13 mouse cellular contexts compared by ENCODE assay signal in genomic region chr5:131231060-131231459, GRCm38 (mm10).
A peak's percentile ranks its signal among the peaks of the same experiment; 100 is the strongest.
DNase-seq lines count a peak whose midpoint lies in the region; ATAC-seq lines count a peak whose summit lies in the region.
"Had no signal": no experiment of that assay in that cellular context is flagged by ENCODE, and none has a peak within 500 bp of the region (broad histone marks: within the 10 kb centered on the region; RNA-seq: fewer than 3 reads in every experiment).

No protein-coding gene starts in this region.

- H3K27ac ChIP-seq in heart, embryonic 12.5 days (ENCODE audit: poor library complexity, severe bottlenecking), result peak overlapping the region; percentile 67
- H3K27ac ChIP-seq in forebrain, embryonic 12.5 days, result no peak overlapping the region
- H3K27ac ChIP-seq: embryonic facial prominence, embryonic 12.5 days; liver, embryonic 15.5 days; stomach, embryonic 15.5 days had no signal

- no peak overlapping the region for H3K4me3 ChIP-seq in heart, embryonic 12.5 days
- H3K4me3 ChIP-seq in forebrain, embryonic 12.5 days (replicated peaks), result no peak overlapping the region
- H3K4me3 ChIP-seq: embryonic facial prominence, embryonic 12.5 days; liver, embryonic 15.5 days; stomach, embryonic 15.5 days had no signal

- 0 out of 2 replicates have a peak, but pooled peaks have one; percentile 45 for ATAC-seq in heart, embryonic 12.5 days (ENCODE audit: insufficient number of reproducible peaks, low FRiP score)
- no peak for ATAC-seq in forebrain, embryonic 12.5 days (ENCODE audit: low FRiP score)

- no peaks in the 10 kb centered on the region for H3K36me3 ChIP-seq in heart, embryonic 12.5 days
- H3K36me3 ChIP-seq in forebrain, embryonic 12.5 days (replicated peaks), result no peaks in the 10 kb centered on the region
- H3K36me3 ChIP-seq: embryonic facial prominence, embryonic 12.5 days; liver, embryonic 15.5 days; stomach, embryonic 15.5 days had no signal

- H3K4me1 ChIP-seq in heart, embryonic 12.5 days (replicated peaks), result peaks cover 18% of the 10 kb centered on the region
- H3K4me1 ChIP-seq in forebrain, embryonic 12.5 days, result no peaks in the 10 kb centered on the region
- H3K4me1 ChIP-seq: liver, embryonic 15.5 days; stomach, embryonic 15.5 days had no signal

- H3K9ac ChIP-seq in heart, embryonic 12.5 days, result no peak overlapping the region
- H3K9ac ChIP-seq in forebrain, embryonic 12.5 days, result no peak overlapping the region
- H3K9ac ChIP-seq: embryonic facial prominence, embryonic 12.5 days; liver, embryonic 15.5 days; stomach, embryonic 15.5 days had no signal

- WGBS in heart, embryonic 12.5 days, result 42% methylated on average over 11 of the region's 11 CpGs
- WGBS in forebrain, embryonic 12.5 days, result 80% methylated on average over 11 of the region's 11 CpGs

- no peaks in the 10 kb centered on the region for H3K9me3 ChIP-seq in heart, embryonic 12.5 days (replicated peaks)
- no peaks in the 10 kb centered on the region for H3K9me3 ChIP-seq in forebrain, embryonic 12.5 days
- H3K9me3 ChIP-seq: embryonic facial prominence, embryonic 12.5 days; liver, embryonic 15.5 days; stomach, embryonic 15.5 days had no signal

- peak; percentile 36 for DNase-seq in Muller cell, postnatal 12 days (ENCODE audit: inconsistent ontology term)
- DNase-seq in adrenal gland, postnatal 14 days, result peak; percentile 57
- peak; percentile 68 to 74 for DNase-seq in cerebellum, postnatal 14 days
- no peak for DNase-seq in kidney, postnatal 10 days
- no peak for DNase-seq in urinary bladder, postnatal 36 days (ENCODE audit: low spot score in 2 of 2)
- no peak for DNase-seq in urinary bladder, postnatal 14 days (ENCODE audit: low spot score)
- DNase-seq: kidney, adult 18-20 months; right cerebral cortex, postnatal 25 days had no signal

- peak overlapping the region; percentile 4; the same call in 1 of the 2 replicates for H3K4me2 ChIP-seq in heart, embryonic 12.5 days
- H3K4me2 ChIP-seq in forebrain, embryonic 12.5 days, result no peak overlapping the region
- H3K4me2 ChIP-seq: embryonic facial prominence, embryonic 12.5 days; liver, embryonic 15.5 days; stomach, embryonic 15.5 days had no signal

- no peaks in the 10 kb centered on the region for H3K27me3 ChIP-seq in heart, embryonic 12.5 days (replicated peaks)
- no peaks in the 10 kb centered on the region for H3K27me3 ChIP-seq in forebrain, embryonic 12.5 days
- H3K27me3 ChIP-seq: embryonic facial prominence, embryonic 12.5 days; liver, embryonic 15.5 days; stomach, embryonic 15.5 days had no signal

Comparison
In these comparisons a context has a peak if more than half of its experiments do, and no peak if none do; other contexts are left out.
1. DNase-seq: peak in Muller cell, postnatal 12 days (single experiment), adrenal gland, postnatal 14 days (single experiment) and cerebellum, postnatal 14 days (2 of 2); none in kidney, postnatal 10 days (single experiment), urinary bladder, postnatal 36 days (0 of 2) and urinary bladder, postnatal 14 days (single experiment).